Mouse (Mus musculus) heart, adult 2 months (tissue): ENCODE results near the gene Pnliprp2. TPM values are rescaled to one million over a fixed set of nuclear protein-coding genes. Genes with fewer than 3 reads are reported as not detected.

Source experiments
- DNase-seq, 2 experiments: peaks; one replicate each; pipeline ENCODE4 v3.0.0; 2021
- H3K27ac ChIP-seq: fragments of 200-600 bp; 2 replicates; pipeline ENCODE4 v1.8.1; 2022
- H3K27me3 ChIP-seq: fragments of 200-500 bp; 2 replicates; pipeline ENCODE4 v1.6.1; 2012; ENCODE audit warnings: mild to moderate bottlenecking, low read length, inconsistent platforms, mixed read lengths; ENCODE audit not compliant: control insufficient read depth, insufficient read depth
- H3K36me3 ChIP-seq: fragments of 200-500 bp; 2 replicates; pipeline ENCODE4 v1.6.1; 2012; ENCODE audit warnings: low read length, inconsistent platforms; ENCODE audit not compliant: control insufficient read depth, insufficient read depth
- H3K4me1 ChIP-seq: fragments of 200-500 bp; 2 replicates; pipeline ENCODE4 v1.6.1; 2011; ENCODE audit warnings: low read length; ENCODE audit not compliant: control insufficient read depth, insufficient read depth
- H3K4me3 ChIP-seq: fragments of 200-600 bp; 2 replicates; pipeline ENCODE4 v1.8.1; 2022
- H3K79me2 ChIP-seq: fragments of 200-500 bp; replicated peaks from 2 replicates; pipeline ENCODE4 v1.6.1; 2012; ENCODE audit warnings: mild to moderate bottlenecking, inconsistent platforms, low read length, moderate library complexity, mixed read lengths; ENCODE audit not compliant: control insufficient read depth, insufficient read depth
- H3K9ac ChIP-seq: fragments of 200-500 bp; 2 replicates; pipeline ENCODE4 v1.6.1; 2012; ENCODE audit warnings: low read depth, mild to moderate bottlenecking, control low read depth, inconsistent platforms, low read length, mixed read lengths
- CTCF ChIP-seq: fragments of 200-600 bp; IDR thresholded peaks from 2 replicates; pipeline ENCODE4 v1.8.1; 2022; ENCODE audit warnings: antibody characterized with exemption, mild to moderate bottlenecking, moderate library complexity
- EP300 ChIP-seq: fragments of 200-500 bp; IDR thresholded peaks from 2 replicates; pipeline ENCODE4 v1.6.1; 2011; ENCODE audit warnings: low read depth, low read length, control low read depth; ENCODE audit not compliant: insufficient read depth
- POLR2A ChIP-seq: fragments of 200-500 bp; IDR thresholded peaks from 2 replicates; pipeline ENCODE4 v1.6.1; 2011; ENCODE audit warnings: mild to moderate bottlenecking, low read depth, low read length, control low read depth; ENCODE audit not compliant: insufficient read depth
- WGBS: fragments of 180-500 bp; shearing (Covaris S2); methylation state at CpG from one replicate; pipeline ENCODE4 v1.1.7; 2018; 5-methylcytosine and 5-hydroxymethylcytosine counted together
- intact Hi-C: fragments of 180-260 bp; cut with DNase I; formaldehyde crosslinking; loops from one replicate; pipeline ENCODE4 v1.15.1; 2025
- polyA plus RNA-seq: library from polyadenylated mRNA; depleted of rRNA; stranded (reverse); fragments of >200 nt; gene quantifications from 2 replicates; pipeline ENCODE4 v1.2.3, GENCODE M21; 2012
- total RNA-seq, 2 experiments: library from RNA; stranded (reverse); gene quantifications; 2 replicates each; pipeline ENCODE4 v1.2.3; 2021

Gene Pnliprp2
- total and polyA plus RNA-seq, 3 experiments = not detected

GRCm38 (mm10) chr19:58733216-58733615, 26.3 kb upstream of the Pnliprp2 start:
- intact Hi-C loops = no loop called here
- Histone ChIP-seq H3K36me3 (no peaks in the 10 kb centered on the region), H3K27ac (no peak overlapping the region), H3K4me3 (no peak overlapping the region), H3K4me1 (0 out of 2 replicates have a peak, but pooled peaks cover 1% of the 10 kb centered on the region), H3K79me2 (no peaks in the 10 kb centered on the region), H3K27me3 (no peaks in the 10 kb centered on the region), H3K9ac (no peak overlapping the region)
- no peak for DNase-seq
- 74% methylated on average over 6 of the region's 6 CpGs for WGBS
- TF ChIP-seq CTCF (no peak), POLR2A (no peak), EP300 (no peak)

DNA sequence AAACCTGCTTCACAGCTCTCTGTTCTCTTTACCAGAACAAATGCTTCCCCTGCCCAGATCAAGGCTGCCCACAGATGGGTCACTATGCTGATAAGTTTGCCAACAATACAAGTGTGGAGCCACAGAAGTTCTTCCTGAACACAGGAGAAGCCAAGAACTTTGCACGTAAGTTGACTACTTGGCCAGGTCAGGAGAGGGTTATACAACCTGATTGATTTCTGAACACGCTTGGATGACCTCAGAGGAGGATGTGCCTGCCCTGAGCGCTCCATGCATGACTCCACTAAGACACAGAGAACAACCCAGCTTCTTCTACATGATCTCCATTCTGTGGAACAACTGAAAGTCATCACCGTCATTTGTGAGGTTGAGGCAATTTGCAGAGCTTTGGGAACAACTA, 21.4 kb upstream of the Pnliprp2 start:
- Histone ChIP-seq H3K36me3 (no peaks in the 10 kb centered on the region), H3K27me3 (no peaks in the 10 kb centered on the region), H3K4me3 (no peak overlapping the region), H3K79me2 (no peaks in the 10 kb centered on the region), H3K4me1 (no peaks in the 10 kb centered on the region), H3K27ac (no peak overlapping the region), H3K9ac (no peak overlapping the region)
- no peak for DNase-seq
- WGBS = 86% methylated on average over 4 of the region's 4 CpGs
- no peak for TF ChIP-seq EP300
- no peak for TF ChIP-seq POLR2A
- TF ChIP-seq CTCF = no peak
- intact Hi-C loops = no loop called here

GRCm38 (mm10) chr19:58741036-58741435, 18.5 kb upstream of the Pnliprp2 start:
- Histone ChIP-seq H3K27me3 (no peaks in the 10 kb centered on the region), H3K4me3 (no peak overlapping the region), H3K9ac (no peak overlapping the region), H3K36me3 (no peaks in the 10 kb centered on the region), H3K79me2 (no peaks in the 10 kb centered on the region), H3K4me1 (no peaks in the 10 kb centered on the region), H3K27ac (no peak overlapping the region)
- DNase-seq = no peak
- intact Hi-C loops = no loop called here
- WGBS = 80% methylated on average over 6 of the region's 6 CpGs
- no peak for TF ChIP-seq POLR2A
- no peak for TF ChIP-seq CTCF
- TF ChIP-seq EP300 = no peak

DNA sequence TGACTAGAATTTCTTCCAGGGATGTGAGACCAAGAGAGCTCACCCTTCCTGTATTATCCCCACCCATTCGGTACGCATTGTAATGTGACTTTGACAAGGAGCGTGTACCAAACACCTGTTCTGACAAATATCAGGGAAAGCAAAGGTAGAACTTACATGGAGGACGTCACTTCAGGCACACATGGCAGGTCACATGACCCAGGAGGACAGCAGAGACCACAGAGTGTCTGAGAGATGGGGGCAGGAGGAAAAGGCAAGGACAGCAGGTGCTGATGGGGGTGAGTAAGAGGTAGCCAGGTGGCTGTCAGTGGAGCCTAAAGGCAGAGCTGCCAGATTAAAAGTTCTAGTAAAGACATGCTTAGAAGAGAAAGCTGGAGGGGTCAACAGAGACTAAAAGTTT, 16.8 kb upstream of the Pnliprp2 start:
- 84% methylated on average over 4 of the region's 4 CpGs for WGBS
- Histone ChIP-seq H3K4me3 (no peak overlapping the region), H3K9ac (no peak overlapping the region), H3K4me1 (no peaks in the 10 kb centered on the region), H3K36me3 (no peaks in the 10 kb centered on the region), H3K79me2 (no peaks in the 10 kb centered on the region), H3K27me3 (no peaks in the 10 kb centered on the region), H3K27ac (no peak overlapping the region)
- no peak for DNase-seq
- TF ChIP-seq CTCF (no peak), EP300 (no peak), POLR2A (no peak)
- intact Hi-C loops = no loop called here

DNA sequence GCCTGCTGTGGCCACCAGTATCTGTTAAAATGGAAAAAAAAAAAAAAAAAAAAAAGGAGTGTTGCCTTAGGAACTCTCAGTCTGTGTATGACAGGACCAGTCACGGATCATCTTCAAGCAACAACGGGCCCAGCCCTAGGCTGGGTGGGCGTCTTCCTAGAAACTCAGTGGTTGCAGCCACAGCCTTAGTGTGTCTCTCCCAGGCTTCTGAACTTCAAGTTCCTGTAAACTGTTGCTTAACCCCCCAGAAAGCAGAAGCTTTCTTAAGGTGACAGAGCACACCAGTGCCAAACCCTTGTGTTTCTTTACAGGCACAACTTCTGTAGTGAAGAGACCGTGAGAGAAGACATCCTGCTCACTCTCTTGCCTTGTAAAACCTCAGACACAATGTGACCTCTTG, 15.8 kb upstream of the Pnliprp2 start:
- DNase-seq = no peak
- no peak overlapping the region for H3K4me3 ChIP-seq
- H3K27ac ChIP-seq = no peak overlapping the region
- H3K36me3 ChIP-seq = no peaks in the 10 kb centered on the region
- intact Hi-C loops = no loop called here
- no peaks in the 10 kb centered on the region for H3K79me2 ChIP-seq
- H3K4me1 ChIP-seq = no peaks in the 10 kb centered on the region
- WGBS = 53% methylated on average over 4 of the region's 4 CpGs
- no peaks in the 10 kb centered on the region for H3K27me3 ChIP-seq
- H3K9ac ChIP-seq = no peak overlapping the region
- no peak for TF ChIP-seq CTCF
- no peak for TF ChIP-seq POLR2A
- TF ChIP-seq EP300 = no peak

GRCm38 (mm10) chr19:58747498-58748000, 12.0 kb upstream of the Pnliprp2 start:
- Histone ChIP-seq H3K27ac (no peak overlapping the region), H3K4me1 (no peaks in the 10 kb centered on the region), H3K4me3 (no peak overlapping the region), H3K27me3 (no peaks in the 10 kb centered on the region), H3K79me2 (no peaks in the 10 kb centered on the region), H3K36me3 (no peaks in the 10 kb centered on the region), H3K9ac (no peak overlapping the region)
- intact Hi-C loops = no loop called here
- TF ChIP-seq POLR2A = no peak
- TF ChIP-seq EP300 = no peak
- no peak for TF ChIP-seq CTCF
- DNase-seq = no peak
- 78% methylated on average over 9 of the region's 9 CpGs for WGBS
